Mouse (Mus musculus) intestine, embryonic 15.5 days (tissue): ENCODE data around the gene Ecsit. TPM values are rescaled to one million over a fixed set of nuclear protein-coding genes. Genes with fewer than 3 reads are reported as not detected.
"Not testable (repeated sequence)": the region's sequence is repeated elsewhere in the genome, so short reads cannot be mapped to it uniquely, and the experiment has no call there.

ENCODE experiments used
- ATAC-seq: fragments of 200-750 bp; cut with Nextera tagmentation; 2 replicates; pipeline ENCODE4 v1.8.0; 2017; ENCODE audit warnings: moderate TSS enrichment, moderate library complexity
- H3K27ac ChIP-seq: fragments of 300-500 bp; sonication (generic); 2 replicates; pipeline ENCODE4 v1.5.1; 2015; ENCODE audit warnings: mild to moderate bottlenecking, inconsistent platforms
- H3K27me3 ChIP-seq: fragments of 300-500 bp; sonication (generic); replicated peaks from 2 replicates; pipeline ENCODE4 v1.6.1; 2015; ENCODE audit warnings: inconsistent platforms
- H3K36me3 ChIP-seq: fragments of 300-500 bp; sonication (generic); 2 replicates; pipeline ENCODE4 v1.6.1; 2015; ENCODE audit warnings: inconsistent platforms
- H3K4me1 ChIP-seq: fragments of 300-500 bp; sonication (generic); replicated peaks from 2 replicates; pipeline ENCODE4 v1.6.1; 2015; ENCODE audit warnings: inconsistent platforms
- H3K4me2 ChIP-seq: fragments of 300-500 bp; sonication (generic); replicated peaks from 2 replicates; pipeline ENCODE4 v1.6.1; 2015; ENCODE audit warnings: mild to moderate bottlenecking, inconsistent platforms
- H3K4me3 ChIP-seq: fragments of 300-500 bp; sonication (generic); replicated peaks from 2 replicates; pipeline ENCODE4 v1.5.1; 2015; ENCODE audit warnings: inconsistent platforms
- H3K9ac ChIP-seq: fragments of 300-500 bp; sonication (generic); 2 replicates; pipeline ENCODE4 v1.6.1; 2015; ENCODE audit warnings: inconsistent platforms
- H3K9me3 ChIP-seq: fragments of 300-500 bp; sonication (generic); 2 replicates; pipeline ENCODE4 v1.6.1; 2016; ENCODE audit warnings: inconsistent platforms
- WGBS: fragments of 180-500 bp; shearing (Covaris S2); methylation state at CpG from one replicate; pipeline ENCODE4 v1.1.7; 2015; 5-methylcytosine and 5-hydroxymethylcytosine counted together
- polyA plus RNA-seq: library from polyadenylated mRNA; unstranded; fragments of >200 nt; fragmentation: Nextera tagmentation; extraction: Ambion mirVana; gene quantifications from 2 replicates; pipeline ENCODE4 v1.2.1, GENCODE M21; 2015

Gene Ecsit
- polyA plus RNA-seq, 1 experiment from 2014 or later: 44.4 TPM

- ATAC-seq: no peak
- Histone ChIP-seq H3K4me2 (peak overlapping the region; percentile 75), H3K36me3 (no peaks in the 10 kb centered on the region), H3K27ac (0 out of 2 replicates have a peak overlapping the region, but pooled peaks have one; percentile 6), H3K27me3 (no peaks in the 10 kb centered on the region), H3K9ac (peak overlapping the region; percentile 68), H3K4me1 (peaks cover 8% of the 10 kb centered on the region), H3K4me3 (peak overlapping the region; percentile 71), H3K9me3 (no peaks in the 10 kb centered on the region)
- 33% methylated on average over 4 of the region's 4 CpGs for WGBS
Observed at GRCm38 (mm10) chr9:22084667-22085021, 594 bp downstream of the Ecsit start.

DNA sequence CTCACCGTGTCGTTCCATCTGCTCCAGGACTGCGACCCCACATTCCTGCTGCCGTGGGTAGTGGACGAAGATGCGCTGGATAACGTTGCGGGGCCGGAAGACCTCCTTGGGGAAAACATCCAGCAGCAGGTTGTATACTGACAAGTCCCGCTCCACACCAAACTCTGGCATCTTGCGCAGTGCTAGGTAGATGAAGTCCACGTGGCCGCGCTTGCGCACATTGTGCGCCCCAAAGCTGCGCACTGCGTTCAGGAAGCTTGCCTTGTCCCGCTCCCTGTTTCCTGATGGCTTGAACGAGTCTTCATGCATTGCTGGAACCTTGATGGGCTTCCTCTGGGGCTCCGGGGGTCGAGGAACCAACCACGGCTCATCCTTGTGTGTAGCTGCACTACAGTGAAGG is 9.0 kb downstream of the Ecsit start:
- H3K4me1 ChIP-seq: no peaks in the 10 kb centered on the region
- H3K4me3 ChIP-seq: no peak overlapping the region
- H3K9ac ChIP-seq: no peak overlapping the region
- H3K27ac ChIP-seq: no peak overlapping the region
- WGBS: 89% methylated on average over 23 of the region's 23 CpGs
- no peak overlapping the region for H3K4me2 ChIP-seq
- no peaks in the 10 kb centered on the region for H3K27me3 ChIP-seq
- no peaks in the 10 kb centered on the region for H3K9me3 ChIP-seq
- no peak for ATAC-seq
- H3K36me3 ChIP-seq: peaks cover 10% of the 10 kb centered on the region; the same call in 1 of the 2 replicates

GRCm38 (mm10) chr9:22075778-22076177 is 9.5 kb downstream of the Ecsit start:
- not testable (repeated sequence) for H3K4me1 ChIP-seq, H3K27ac ChIP-seq, H3K27me3 ChIP-seq, H3K9me3 ChIP-seq, H3K36me3 ChIP-seq, H3K9ac ChIP-seq, H3K4me2 ChIP-seq, H3K4me3 ChIP-seq, ATAC-seq
- WGBS: 71% methylated on average over 5 of the region's 5 CpGs

- no peak overlapping the region for H3K4me3 ChIP-seq
- no peak overlapping the region for H3K9ac ChIP-seq
- WGBS: 93% methylated on average over 4 of the region's 4 CpGs
- ATAC-seq: no peak
- no peaks in the 10 kb centered on the region for H3K27me3 ChIP-seq
- H3K9me3 ChIP-seq: no peaks in the 10 kb centered on the region
- no peak overlapping the region for H3K4me2 ChIP-seq
- H3K36me3 ChIP-seq: peaks cover 10% of the 10 kb centered on the region; the same call in 1 of the 2 replicates
- H3K4me1 ChIP-seq: peaks cover 9% of the 10 kb centered on the region
- no peak overlapping the region for H3K27ac ChIP-seq
Observed at GRCm38 (mm10) chr9:22072276-22072675, 13.0 kb downstream of the Ecsit start.

GRCm38 (mm10) chr9:22070791-22071573 is 14.3 kb downstream of the Ecsit start, which contains the start of the genes Gm49318 and Zfp653:
TSS of gene Gm49318 (minus strand) at chr9:22071259.
TSS of gene Zfp653 (minus strand) at chr9:22071376.
- Histone ChIP-seq H3K9ac (peak within 1 kb of the TSS; percentile 89), H3K27me3 (no peaks in the 10 kb centered on the region), H3K9me3 (no peaks in the 10 kb centered on the region), H3K36me3 (peaks cover 7% of the 10 kb centered on the region; the same call in 1 of the 2 replicates), H3K4me1 (peaks cover 9% of the 10 kb centered on the region), H3K4me3 (peak within 1 kb of the TSS; percentile 87), H3K4me2 (peak within 1 kb of the TSS; percentile 68), H3K27ac (peak within 1 kb of the TSS; percentile 98)
- WGBS: under 1% methylated on average over 85 of the region's 87 CpGs
- peak; percentile 98 for ATAC-seq

DNA sequence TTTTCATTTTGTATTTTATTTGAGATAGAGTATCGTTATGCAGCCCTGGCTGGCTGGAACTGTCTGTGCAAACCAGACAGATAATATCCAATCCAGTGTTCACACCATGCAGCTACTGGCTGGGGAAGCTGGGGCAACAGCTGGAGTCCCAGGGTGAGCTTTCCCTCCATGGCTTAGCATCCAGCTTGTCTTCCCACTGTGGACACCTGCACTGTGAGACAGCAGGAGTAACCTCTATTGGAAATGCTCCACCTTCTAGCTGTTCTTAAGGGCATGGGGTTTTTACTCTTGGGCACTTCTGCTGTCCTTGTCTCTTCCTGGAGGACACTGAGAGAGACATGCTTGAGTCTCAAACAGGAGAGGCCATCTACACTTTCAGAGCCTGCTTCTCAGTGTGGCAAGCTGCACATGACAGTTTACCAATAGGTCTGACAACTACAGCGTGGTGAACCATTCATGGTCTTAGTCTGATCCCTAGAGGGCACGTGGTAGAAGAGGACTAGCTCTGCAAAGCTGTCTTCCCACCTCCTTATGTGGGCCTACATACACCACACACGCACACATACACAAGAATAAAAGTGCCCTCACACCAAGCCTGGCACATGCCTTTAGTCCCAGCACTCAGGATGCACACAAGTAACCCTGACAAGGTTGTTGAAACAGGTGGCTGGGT is 15.2 kb downstream of the Ecsit start:
- H3K27ac ChIP-seq: peak overlapping the region; percentile 98; the same call in 1 of the 2 replicates
- H3K4me2 ChIP-seq: peak overlapping the region; percentile 68
- peak overlapping the region; percentile 87 for H3K4me3 ChIP-seq
- peaks cover 9% of the 10 kb centered on the region for H3K4me1 ChIP-seq
- H3K9ac ChIP-seq: peak overlapping the region; percentile 89; the same call in 1 of the 2 replicates
- H3K36me3 ChIP-seq: peaks cover 16% of the 10 kb centered on the region
- H3K27me3 ChIP-seq: no peaks in the 10 kb centered on the region
- WGBS: 71% methylated on average over 4 of the region's 4 CpGs
- no peaks in the 10 kb centered on the region for H3K9me3 ChIP-seq
- peak; percentile 5 for ATAC-seq

- no peak overlapping the region for H3K4me3 ChIP-seq
- WGBS: 80% methylated on average over 5 of the region's 5 CpGs
Observed at GRCm38 (mm10) chr9:22067195-22067594, 18.0 kb downstream of the Ecsit start.

GRCm38 (mm10) chr9:22066433-22066832 is 18.8 kb downstream of the Ecsit start:
- Histone ChIP-seq H3K9ac (no peak overlapping the region), H3K9me3 (no peaks in the 10 kb centered on the region), H3K27ac (no peak overlapping the region), H3K4me3 (no peak overlapping the region), H3K36me3 (peaks cover 20% of the 10 kb centered on the region), H3K4me1 (peaks cover 9% of the 10 kb centered on the region), H3K4me2 (no peak overlapping the region), H3K27me3 (no peaks in the 10 kb centered on the region)
- WGBS: 59% methylated on average over 3 of the region's 3 CpGs
- no peak for ATAC-seq

More at GRCm38 (mm10) chr9:22067195-22067594, 18.0 kb downstream of the Ecsit start:
- Histone ChIP-seq H3K27ac (no peak overlapping the region), H3K4me2 (no peak overlapping the region), H3K4me1 (peaks cover 9% of the 10 kb centered on the region), H3K27me3 (no peaks in the 10 kb centered on the region), H3K36me3 (peaks cover 20% of the 10 kb centered on the region), H3K9me3 (no peaks in the 10 kb centered on the region), H3K9ac (no peak overlapping the region)
- ATAC-seq: no peak

DNA sequence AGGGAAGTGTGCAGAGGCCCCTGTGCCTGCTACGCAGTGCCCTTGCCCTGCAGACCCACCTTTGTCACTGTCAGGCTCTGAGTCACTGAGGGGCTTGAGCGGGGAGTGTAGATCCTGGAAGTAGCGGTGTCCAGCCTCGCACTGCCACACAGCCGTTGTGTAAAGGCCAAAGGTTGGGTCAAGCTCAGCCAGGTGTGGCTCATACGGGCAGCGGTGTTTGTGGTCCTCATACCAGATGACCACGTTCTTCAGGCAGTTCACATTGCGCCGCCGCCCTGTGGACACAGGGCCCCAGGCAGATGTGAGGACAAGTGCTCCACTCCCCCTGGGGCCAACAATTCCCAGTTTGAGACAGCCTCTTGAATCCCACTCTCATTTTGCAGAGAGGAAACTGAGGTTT is 19.6 kb downstream of the Ecsit start:
- Histone ChIP-seq H3K4me1 (peaks cover 9% of the 10 kb centered on the region), H3K36me3 (peaks cover 23% of the 10 kb centered on the region), H3K27ac (no peak overlapping the region), H3K9me3 (no peaks in the 10 kb centered on the region), H3K4me2 (no peak overlapping the region), H3K4me3 (no peak overlapping the region), H3K9ac (no peak overlapping the region), H3K27me3 (no peaks in the 10 kb centered on the region)
- 95% methylated on average over 11 of the region's 11 CpGs for WGBS
- ATAC-seq: no peak

DNA sequence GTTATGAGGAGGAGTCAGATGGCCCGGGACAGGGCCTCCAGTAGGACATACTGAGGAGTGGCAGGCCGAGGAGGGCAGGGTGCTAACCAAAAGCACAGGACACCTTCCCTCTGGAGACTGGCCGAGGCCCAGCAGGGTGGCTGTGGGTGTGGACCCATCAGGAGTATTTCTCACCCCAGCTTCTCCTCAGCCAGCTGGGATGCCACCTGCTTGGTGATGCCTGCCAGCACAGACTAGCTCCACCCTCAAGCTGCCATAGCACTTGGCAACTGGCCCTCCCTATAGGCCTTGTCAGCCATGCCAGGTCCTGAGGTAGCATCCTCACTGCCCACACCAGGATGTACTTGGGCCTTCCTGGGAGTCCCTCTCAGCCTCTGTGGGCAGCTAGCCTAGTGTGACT is 20.9 kb downstream of the Ecsit start:
- WGBS: 82% methylated on average over 3 of the region's 3 CpGs
- H3K27me3 ChIP-seq: no peaks in the 10 kb centered on the region
- H3K27ac ChIP-seq: no peak overlapping the region
- peaks cover 26% of the 10 kb centered on the region for H3K36me3 ChIP-seq
- no peak overlapping the region for H3K4me2 ChIP-seq
- no peak overlapping the region for H3K9ac ChIP-seq
- ATAC-seq: no peak
- H3K4me1 ChIP-seq: no peaks in the 10 kb centered on the region
- H3K4me3 ChIP-seq: no peak overlapping the region
- no peaks in the 10 kb centered on the region for H3K9me3 ChIP-seq

DNA sequence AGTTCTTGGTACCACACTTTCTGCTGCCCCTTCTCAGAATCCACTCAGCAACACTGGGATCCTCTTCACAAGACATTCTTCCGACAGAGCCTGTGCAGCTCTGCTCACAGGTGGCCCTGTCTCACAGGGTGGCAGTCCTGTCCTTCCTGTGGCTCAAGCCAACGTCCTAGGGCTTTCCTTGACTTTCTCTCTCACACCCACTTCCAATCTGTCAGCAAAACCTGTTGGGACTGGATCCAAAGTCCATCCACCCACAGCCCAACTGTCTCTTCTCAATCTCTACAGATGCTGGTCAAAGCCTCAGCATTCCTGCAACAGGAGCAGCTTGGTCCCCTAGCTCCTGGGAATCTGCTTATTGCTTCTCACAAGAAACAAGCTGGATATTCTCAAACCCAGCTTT is 23.9 kb downstream of the Ecsit start:
- Histone ChIP-seq H3K9ac (no peak overlapping the region), H3K9me3 (no peaks in the 10 kb centered on the region), H3K4me3 (no peak overlapping the region), H3K4me1 (no peaks in the 10 kb centered on the region), H3K27ac (no peak overlapping the region), H3K4me2 (no peak overlapping the region), H3K36me3 (peaks cover 46% of the 10 kb centered on the region), H3K27me3 (no peaks in the 10 kb centered on the region)
- 86% methylated on average over 2 of the region's 2 CpGs for WGBS
- ATAC-seq: no peak

- Histone ChIP-seq H3K9me3 (no peaks in the 10 kb centered on the region), H3K9ac (no peak overlapping the region), H3K4me1 (peaks cover 8% of the 10 kb centered on the region; the same call in 1 of the 2 replicates), H3K4me3 (no peak overlapping the region), H3K27ac (no peak overlapping the region), H3K4me2 (no peak overlapping the region), H3K27me3 (peaks cover 24% of the 10 kb centered on the region; the same call in 1 of the 2 replicates), H3K36me3 (peaks cover 25% of the 10 kb centered on the region)
- 91% methylated on average over 9 of the region's 9 CpGs for WGBS
- ATAC-seq: no peak
Observed at GRCm38 (mm10) chr9:22058011-22058424, 27.2 kb downstream of the Ecsit start.
